Mouse (Mus musculus): ENCODE data around the gene Galnt3.

Galnt3 gene

DNA sequence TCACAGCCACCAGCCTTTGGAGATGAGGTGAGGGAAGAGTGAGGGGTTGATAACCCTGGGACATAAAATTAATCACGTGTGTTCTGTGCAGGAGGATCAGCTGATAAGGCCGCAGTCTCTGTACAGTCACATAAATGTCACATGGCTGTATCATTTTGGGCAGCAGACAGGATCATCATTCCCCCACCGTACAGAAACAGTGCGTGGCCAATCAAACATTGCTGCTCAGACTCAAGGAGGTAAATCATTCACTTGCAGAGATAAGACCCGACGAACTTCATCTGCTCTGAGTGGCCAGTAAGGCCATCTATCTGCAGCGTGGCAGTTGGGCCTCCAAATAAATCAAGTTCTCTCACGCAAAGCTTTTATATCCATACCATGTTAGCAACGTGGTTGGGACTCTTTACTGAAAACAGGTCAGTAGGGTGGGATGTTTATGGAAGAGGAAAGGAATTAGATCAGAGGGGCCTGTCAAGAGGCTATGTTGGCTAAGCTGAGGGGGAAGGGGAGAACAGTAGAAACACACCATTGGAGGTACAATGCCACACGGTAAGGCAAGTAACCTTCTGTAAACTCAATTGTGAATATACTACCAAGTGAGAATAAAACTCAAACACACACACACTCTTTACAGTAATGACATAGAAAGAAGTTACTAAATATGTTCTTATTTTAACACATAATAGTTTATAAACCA lies 20.9 kb downstream of the Galnt3 start:
- DNase-seq, result no peak

GRCm38 (mm10) chr2:66101686-66102304 lies 23.0 kb downstream of the Galnt3 start:
- no peak for DNase-seq

DNA sequence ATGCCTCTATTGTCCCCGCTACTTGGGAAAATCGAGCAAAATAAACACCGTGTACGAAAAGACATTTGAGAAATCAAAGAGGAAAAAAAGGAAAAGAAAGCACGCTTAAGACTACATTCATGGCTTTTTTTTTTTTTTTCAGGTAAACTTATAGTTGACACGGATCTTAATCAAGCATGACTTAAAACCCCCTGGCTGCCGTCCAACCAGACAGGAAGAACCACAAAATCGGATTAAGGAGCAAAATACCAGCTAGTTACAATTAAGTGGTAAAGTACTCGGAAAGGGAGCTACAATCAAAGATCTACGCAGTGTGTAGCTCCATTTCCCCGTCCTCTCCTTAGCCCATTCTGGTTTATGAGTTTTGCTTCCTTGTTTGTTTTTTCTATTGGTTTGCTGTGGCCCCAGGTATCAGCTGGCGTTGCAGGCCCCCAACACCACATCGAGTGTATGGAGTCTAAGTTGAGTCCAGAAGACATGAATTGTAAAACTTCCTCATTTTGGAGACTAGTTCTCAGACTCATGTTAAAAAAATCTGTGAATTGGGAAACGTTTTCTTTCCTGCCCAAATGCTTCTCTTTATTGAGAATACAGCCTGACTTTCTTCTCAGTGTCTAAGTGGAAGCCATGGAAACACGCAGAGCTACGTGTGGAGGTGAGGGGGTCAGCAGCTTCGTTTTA lies 24.0 kb downstream of the Galnt3 start:
- no peak for DNase-seq

DNA sequence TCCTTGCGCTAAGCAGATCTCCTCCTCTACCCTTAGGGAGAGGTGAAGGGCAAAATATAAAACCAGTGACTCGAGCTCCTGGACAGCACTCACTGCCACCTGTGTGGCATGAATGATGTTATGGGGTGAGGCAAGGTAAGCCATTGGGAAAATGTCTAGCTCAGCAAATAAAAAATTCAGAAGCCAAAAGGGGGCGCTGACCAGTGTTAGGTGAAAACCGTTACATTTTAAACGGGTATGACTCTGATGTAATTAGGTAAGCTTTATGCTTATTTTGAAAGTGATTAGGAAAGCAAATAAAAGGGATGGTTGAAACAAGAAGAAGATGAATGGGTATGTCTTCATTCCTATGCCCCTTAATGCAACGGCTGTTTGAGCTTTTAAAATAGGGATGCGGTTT lies 24.6 kb downstream of the Galnt3 start:
- DNase-seq, result no peak

DNA sequence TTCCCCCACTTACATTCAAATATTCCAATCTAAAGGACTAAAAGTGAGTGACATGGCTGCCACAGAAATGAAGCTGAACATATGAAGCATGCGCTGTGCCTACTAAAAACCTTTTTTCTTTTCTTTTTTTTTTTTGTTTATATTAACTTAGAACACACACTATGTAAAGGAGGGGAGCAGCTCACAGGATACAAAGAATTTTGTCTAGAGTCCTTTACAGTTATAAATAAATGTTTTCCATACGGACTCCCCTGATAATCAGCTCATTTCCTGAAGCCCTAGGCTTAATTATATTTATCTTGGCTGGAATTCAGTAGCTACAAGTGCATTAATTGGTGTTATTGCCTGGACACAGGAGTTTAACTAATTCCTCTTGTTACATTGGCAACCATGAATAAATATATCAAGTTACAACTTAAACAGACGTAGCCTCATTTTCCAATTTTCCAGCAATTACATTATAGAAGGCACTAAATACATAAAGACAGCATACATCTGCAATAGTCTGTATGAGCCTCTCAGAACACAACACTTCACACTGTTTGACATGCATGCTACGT lies 30.1 kb downstream of the Galnt3 start:
- no peak for DNase-seq

- DNase-seq, result no peak
Observed at GRCm38 (mm10) chr2:66091296-66091695, 33.5 kb downstream of the Galnt3 start.

DNA sequence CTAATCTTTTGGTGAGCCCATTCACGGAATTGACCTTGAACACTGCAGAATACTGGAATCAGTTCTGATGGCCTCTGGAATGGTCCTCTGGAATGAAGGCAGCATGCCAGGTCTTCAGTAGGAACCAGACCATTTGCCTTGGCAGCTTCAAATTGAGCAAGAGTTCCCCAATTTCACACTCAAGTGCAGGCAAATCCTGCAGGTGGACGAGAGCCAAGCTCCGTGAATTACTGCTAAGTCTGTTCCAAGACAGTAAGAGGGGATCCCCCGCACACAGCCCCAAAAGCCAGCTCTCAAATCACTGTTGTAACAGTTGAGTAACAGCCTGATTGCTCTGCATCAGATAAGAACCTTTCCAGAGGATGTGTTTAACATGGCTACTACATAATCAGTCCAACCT lies 42.9 kb downstream of the Galnt3 start:
- DNase-seq, result no peak

DNA sequence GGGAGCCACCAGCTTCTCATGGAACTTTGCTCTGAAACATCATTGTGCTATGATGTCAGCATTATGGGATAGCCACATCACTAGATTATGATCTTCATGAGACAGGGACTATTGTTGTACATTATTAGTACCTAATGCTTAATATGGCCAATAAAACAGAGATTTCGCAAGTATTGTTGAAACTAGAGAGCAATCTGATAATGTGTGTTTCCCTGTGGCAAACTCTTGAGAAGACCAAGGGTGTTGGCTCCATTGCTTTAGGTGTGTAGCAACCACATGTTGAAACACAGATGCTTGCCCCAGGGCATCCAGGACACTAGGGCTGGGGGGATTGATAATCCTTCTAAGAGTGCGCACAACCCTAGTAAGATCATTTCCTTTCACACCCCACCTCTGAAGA lies 44.1 kb downstream of the Galnt3 start:
- no peak for DNase-seq

DNA sequence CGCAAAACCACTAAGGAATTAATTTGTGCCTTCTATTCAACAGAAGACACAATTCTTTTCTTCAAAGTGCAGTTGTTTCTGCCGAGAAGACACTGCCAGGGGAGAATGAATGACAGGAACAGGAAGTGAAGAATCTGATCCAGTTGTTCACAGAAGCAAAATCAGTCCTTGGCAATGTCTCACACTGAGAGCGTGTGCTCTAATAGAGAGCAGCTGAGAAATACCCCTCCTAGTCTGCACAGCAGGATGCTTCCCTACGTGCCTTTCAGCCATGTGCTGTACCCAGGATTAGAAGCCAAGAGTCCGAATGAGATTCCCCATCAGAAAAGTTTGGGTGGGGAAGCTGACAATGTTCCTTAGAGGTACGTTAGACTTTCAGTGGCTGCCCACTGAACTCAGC lies 55.3 kb downstream of the Galnt3 start:
- DNase-seq, result no peak

DNA sequence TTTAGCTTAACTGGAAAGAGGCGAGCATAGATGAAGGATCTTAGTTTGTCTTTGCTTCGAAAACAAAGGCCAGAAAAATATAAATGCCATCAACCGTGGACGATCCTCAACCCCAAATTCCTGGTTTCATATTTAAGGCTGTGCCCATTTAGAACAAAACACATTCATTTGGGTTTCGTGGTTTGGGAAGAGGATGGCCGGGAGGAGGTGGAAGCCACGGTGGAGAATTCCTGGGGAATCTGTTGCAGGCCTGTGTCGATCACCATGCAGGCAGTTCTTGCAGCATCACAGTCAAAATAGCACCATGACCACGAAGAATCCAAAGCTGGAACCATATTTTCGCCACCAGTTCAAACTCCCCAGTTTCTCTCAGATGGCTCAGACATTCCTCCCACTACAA lies 61.5 kb downstream of the Galnt3 start:
- no peak for DNase-seq

DNA sequence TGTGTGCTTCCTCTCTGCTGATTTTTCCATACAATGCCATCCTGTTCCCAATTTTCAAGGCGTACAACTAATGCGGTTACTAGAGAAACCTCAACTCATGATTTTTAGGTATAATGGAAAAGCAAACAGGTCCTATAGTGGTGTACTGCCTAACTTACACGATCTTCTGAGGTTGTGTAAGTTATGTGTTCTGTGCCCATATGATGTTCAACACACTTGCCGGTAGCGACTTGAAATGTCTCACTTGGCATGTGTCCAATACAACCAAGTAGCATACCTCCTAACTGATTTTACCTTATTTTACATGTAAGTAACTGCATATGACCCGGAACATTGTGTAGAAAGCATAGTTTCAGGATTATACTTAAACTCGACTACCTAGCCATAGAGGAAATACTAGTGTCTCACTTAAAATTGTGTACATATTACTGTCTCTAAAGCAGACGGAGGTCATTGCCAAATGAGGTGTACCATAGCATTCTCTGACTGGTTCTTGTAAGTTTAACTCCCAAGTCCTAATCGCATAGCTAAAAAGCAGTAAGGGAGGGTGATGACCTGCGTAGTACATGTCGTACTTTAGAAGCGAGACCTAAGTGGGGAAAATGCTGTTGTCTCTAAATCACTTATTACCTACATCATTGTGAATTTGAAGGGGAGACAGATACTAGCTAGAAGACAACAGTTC lies 80.2 kb downstream of the Galnt3 start:
- DNase-seq, result no peak

GRCm38 (mm10) chr2:66043441-66044404 lies 81.1 kb downstream of the Galnt3 start:
- no peak for DNase-seq

GRCm38 (mm10) chr2:66041917-66042419 lies 82.8 kb downstream of the Galnt3 start:
- DNase-seq, result peak; percentile 63

DNA sequence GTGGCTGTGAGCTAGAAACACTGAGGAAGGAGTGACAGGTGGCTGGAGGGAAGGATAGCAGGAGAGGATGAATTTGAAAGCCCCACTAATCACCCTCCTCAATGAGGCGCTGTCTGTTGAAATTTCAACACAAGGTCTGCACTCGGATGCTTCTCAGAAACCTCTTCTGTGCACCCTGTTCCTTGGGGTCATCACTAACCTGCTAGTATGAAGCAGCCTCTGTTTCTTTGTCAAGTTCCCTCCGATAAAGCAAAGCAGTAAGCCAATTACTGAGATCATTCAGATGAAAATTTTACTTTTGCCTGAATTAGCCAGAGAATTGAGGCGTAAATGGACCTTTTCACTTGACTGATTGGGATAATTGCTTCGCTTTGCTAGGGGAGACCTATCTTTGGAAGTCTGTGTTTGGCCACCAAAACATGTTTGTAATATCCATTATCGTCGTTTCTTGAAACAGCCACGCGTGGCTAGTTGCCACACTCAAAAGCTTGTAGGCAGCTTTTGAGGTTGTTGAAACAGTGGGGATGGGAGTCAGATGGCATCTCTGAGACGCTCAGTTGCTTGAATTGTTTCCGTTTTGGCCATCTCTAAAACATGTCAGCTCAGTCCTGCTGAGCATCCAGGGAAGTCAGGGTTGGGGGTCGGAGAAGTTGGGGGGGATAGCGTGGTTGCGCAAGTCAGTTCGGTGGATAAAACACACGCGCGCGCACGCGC lies 83.4 kb downstream of the Galnt3 start:
- DNase-seq, result no peak

- DNase-seq, result no peak
Observed at GRCm38 (mm10) chr2:66040611-66041010, 84.2 kb downstream of the Galnt3 start.

DNA sequence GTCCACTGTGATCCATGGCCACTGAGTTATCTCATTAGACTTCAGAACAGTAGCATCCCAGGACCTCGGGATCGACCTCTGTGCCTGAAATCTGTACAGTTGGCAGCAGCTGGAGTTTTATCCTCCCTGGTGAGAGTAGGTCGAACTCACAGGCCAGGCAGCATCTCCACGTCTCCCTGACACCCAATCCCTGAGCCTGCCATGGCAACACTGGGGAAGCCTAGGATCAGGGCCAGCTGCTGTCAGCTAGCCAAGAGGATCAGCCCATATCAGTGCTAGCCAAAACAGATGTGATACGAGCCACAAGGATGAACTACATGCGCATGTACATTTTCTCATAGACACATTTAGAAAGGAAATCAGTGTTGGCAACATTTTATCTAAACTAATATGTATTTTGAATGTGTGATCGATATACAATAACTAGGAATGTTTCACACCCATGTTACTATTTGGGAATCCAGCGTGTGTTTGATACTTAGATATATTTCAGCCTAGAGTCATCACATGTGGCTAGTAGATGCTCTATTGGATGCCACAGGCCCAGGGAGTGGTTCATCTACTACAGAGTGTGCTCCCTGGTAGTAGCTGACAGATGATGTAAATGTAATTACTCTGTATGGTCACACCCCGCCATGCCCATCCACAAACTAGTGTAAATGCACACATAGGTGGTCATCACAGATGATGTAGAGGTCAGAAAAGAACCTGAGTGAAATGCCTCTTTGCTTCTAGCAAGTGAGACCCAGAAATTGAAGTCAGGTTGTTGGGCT lies 89.7 kb downstream of the Galnt3 start:
- no peak for DNase-seq
